1 mouse cellular context compared by ENCODE assay signal in the genomic region with DNA sequence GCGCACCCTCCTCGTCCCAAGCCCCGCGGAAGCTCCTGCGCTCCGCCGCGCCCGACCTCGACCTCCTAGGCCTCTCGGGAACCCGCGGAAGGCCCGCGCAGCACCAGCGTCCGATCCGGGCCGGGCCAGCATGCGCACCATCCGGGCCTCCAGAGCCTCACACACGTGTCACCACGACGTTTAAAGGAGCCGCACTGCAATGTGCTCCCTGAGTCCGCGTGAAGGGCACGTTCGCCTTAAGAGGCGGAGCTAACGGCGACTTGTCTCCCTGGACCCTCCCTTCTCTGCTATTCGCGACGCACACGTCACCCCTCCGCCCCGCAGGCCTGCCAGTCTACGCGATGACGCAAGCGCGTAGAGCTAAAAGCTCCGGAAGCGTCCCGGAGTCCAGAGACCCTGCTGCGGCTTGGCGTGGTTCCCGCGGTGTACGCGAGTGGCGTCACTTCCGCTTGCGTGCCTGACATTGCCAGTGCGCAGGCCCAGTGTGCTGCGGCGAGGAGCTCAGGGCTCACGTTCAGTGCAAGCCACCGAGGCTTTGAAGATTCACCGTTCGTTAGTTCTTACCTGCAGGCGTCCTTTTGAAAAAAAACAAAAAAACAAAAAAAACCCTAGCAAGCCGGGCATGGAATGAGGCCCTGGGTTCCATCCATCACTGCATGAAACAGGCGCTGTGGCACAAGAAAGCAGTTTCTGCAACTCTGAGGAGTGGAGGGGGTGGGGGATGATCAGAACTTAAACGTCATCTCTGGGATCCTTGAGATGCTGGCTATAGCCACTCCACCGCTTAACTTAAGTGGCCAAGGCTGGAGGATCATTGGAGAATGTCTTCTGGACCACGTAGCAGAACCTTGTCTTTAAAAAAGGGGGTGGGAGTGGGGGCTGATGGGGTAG.
A peak's percentile ranks its signal among the peaks of the same experiment; 100 is the strongest.
TF ChIP-seq lines count a peak whose summit lies in the region.

A gene (minus strand): TSS at position 246 of the 891 bp plus-strand sequence.

TF ChIP-seq in CH12.LX, 34 proteins besides CTCF, POLR2A, EP300 and RAD21 (continued from another document):
- peak; percentile 76 for TF ChIP-seq NELFE (IDR thresholded peaks at IDR 0.05; ENCODE audit: low read depth, low read length)
- no peak for TF ChIP-seq USF2 (conservative IDR thresholded peaks at IDR 0.05; ENCODE audit: low read depth, low read length)
- no peak for TF ChIP-seq ZKSCAN1 (IDR thresholded peaks at IDR 0.05; ENCODE audit: borderline replicate concordance, low read depth, low read length)
- peak; percentile 88 for TF ChIP-seq POLR2AphosphoS2 (IDR thresholded peaks at IDR 0.05; ENCODE audit: low read depth, low read length)
- peak; percentile 95 for TF ChIP-seq ELF1 (IDR thresholded peaks at IDR 0.05; ENCODE audit: low read depth, low read length)
- peak; percentile 68; the same call in 1 of the 2 replicates for TF ChIP-seq TBP (conservative IDR thresholded peaks at IDR 0.05; ENCODE audit: low read depth, low read length)
- TF ChIP-seq HCFC1 (IDR thresholded peaks at IDR 0.05; ENCODE audit: low read depth, low read length): peak; percentile 86
- TF ChIP-seq ZC3H11A (IDR thresholded peaks at IDR 0.05; ENCODE audit: low read depth, low read length): no peak
- peak; percentile 88; the same call in 1 of the 2 replicates for TF ChIP-seq E2F4 (IDR thresholded peaks at IDR 0.05; ENCODE audit: insufficient replicate concordance, low read depth, low read length)
- TF ChIP-seq SMC3 (IDR thresholded peaks at IDR 0.05; ENCODE audit: low read depth, low read length): no peak
- 0 out of 2 replicates have a peak, but pooled peaks have one; percentile 33 for TF ChIP-seq KAT2A (IDR thresholded peaks at IDR 0.05; ENCODE audit: insufficient replicate concordance, low read length)
- no peak for TF ChIP-seq CHD1 (IDR thresholded peaks at IDR 0.05; ENCODE audit: low read depth, low read length)
- peak; percentile 93; the same call in 1 of the 2 replicates for TF ChIP-seq UBTF (IDR thresholded peaks at IDR 0.05; ENCODE audit: low read depth, low read length)
- TF ChIP-seq MAFK (IDR thresholded peaks at IDR 0.05; ENCODE audit: insufficient replicate concordance, low read length): no peak
- TF ChIP-seq TCF12 (IDR thresholded peaks at IDR 0.05; ENCODE audit: low read depth, low read length): peak; percentile 78
- peak; percentile 60; the same call in 1 of the 2 replicates for TF ChIP-seq JUND (conservative IDR thresholded peaks at IDR 0.05; ENCODE audit: low read depth, low read length)
- peak; percentile 74 for TF ChIP-seq JUN (IDR thresholded peaks at IDR 0.05; ENCODE audit: insufficient read depth, low read depth, low read length)
- TF ChIP-seq MAZ (IDR thresholded peaks at IDR 0.05; ENCODE audit: low read depth, low read length): no peak
- TF ChIP-seq SIN3A (IDR thresholded peaks at IDR 0.05; ENCODE audit: low read length): peak; percentile 99
- TF ChIP-seq PAX5 (IDR thresholded peaks at IDR 0.05; ENCODE audit: low read length): no peak
- TF ChIP-seq USF1 (IDR thresholded peaks at IDR 0.05; ENCODE audit: low read depth, low read length): peak; percentile 63
- TF ChIP-seq NRF1 (IDR thresholded peaks at IDR 0.05; ENCODE audit: low read depth, low read length): peak; percentile 92
- peak; percentile 73; the same call in 1 of the 2 replicates for TF ChIP-seq ZMIZ1 (IDR thresholded peaks at IDR 0.05; ENCODE audit: low read depth, low read length)
